Comparison of ENCODE assay signal across 8 mouse cellular contexts in genomic region chr11:117627746-117628311, GRCm38 (mm10). TPM values are rescaled to one million over a fixed set of nuclear protein-coding genes. Genes with fewer than 3 reads are reported as not detected.
DNase-seq lines count a peak whose midpoint lies in the region; ATAC-seq and TF ChIP-seq lines count a peak whose summit lies in the region.

No protein-coding gene starts in this region.

- H3K27me3 ChIP-seq in heart, embryonic 16.5 days (ENCODE audit: control insufficient read depth, insufficient read depth, low read length), result peaks cover 10% of the 10 kb centered on the region
- no peaks in the 10 kb centered on the region for H3K27me3 ChIP-seq in forebrain, postnatal 0 days (ENCODE audit: insufficient read depth, low read length)
- no peaks in the 10 kb centered on the region for H3K27me3 ChIP-seq in midbrain, embryonic 16.5 days (ENCODE audit: control insufficient read depth, insufficient read depth, low read depth, low read length)

- no peaks in the 10 kb centered on the region for H3K36me3 ChIP-seq in heart, embryonic 16.5 days (ENCODE audit: control insufficient read depth, insufficient read depth)
- H3K36me3 ChIP-seq in forebrain, postnatal 0 days (ENCODE audit: insufficient read depth), result no peaks in the 10 kb centered on the region
- no peaks in the 10 kb centered on the region for H3K36me3 ChIP-seq in midbrain, embryonic 16.5 days (ENCODE audit: control insufficient read depth, insufficient read depth, low read length)

- DNase-seq in heart, adult 8-10 months (ENCODE audit: low spot score), result no peak
- DNase-seq in brain, adult 2 months (ENCODE audit: low read depth, low spot score), result peak; percentile 65
- DNase-seq in forebrain, postnatal 0 days, result peak; percentile 76
- DNase-seq in layer of hippocampus, adult 9-10 months (ENCODE audit: low spot score), result no peak
- DNase-seq in spleen, postnatal 36 days (ENCODE audit: low spot score in 2 of 2), result no peak
- no peak for DNase-seq in adrenal gland, adult 18-20 months (ENCODE audit: low spot score in 2 of 2)

- no peak for TF ChIP-seq CTCF in forebrain, postnatal 0 days (IDR thresholded peaks at IDR 0.05; ENCODE audit: low read depth)

- H3K27ac ChIP-seq in heart, embryonic 16.5 days (ENCODE audit: low read length), result no peak overlapping the region
- H3K27ac ChIP-seq in forebrain, postnatal 0 days (ENCODE audit: low read depth, low read length), result peak overlapping the region; percentile 86
- H3K27ac ChIP-seq in midbrain, embryonic 16.5 days (ENCODE audit: low read length), result peak overlapping the region; percentile 90

- no peak overlapping the region for H3K4me3 ChIP-seq in heart, embryonic 16.5 days (ENCODE audit: low read length)
- peak overlapping the region; percentile 10 for H3K4me3 ChIP-seq in forebrain, postnatal 0 days (ENCODE audit: low read depth, low read length)
- peak overlapping the region; percentile 13 for H3K4me3 ChIP-seq in midbrain, embryonic 16.5 days (ENCODE audit: low read depth, low read length)

- H3K4me2 ChIP-seq in heart, embryonic 16.5 days (ENCODE audit: low read depth, low read length), result no peak overlapping the region
- peak overlapping the region; percentile 42 for H3K4me2 ChIP-seq in forebrain, postnatal 0 days (ENCODE audit: low read depth)
- H3K4me2 ChIP-seq in midbrain, embryonic 16.5 days (ENCODE audit: low read length), result peak overlapping the region; percentile 48

- H3K9ac ChIP-seq in heart, embryonic 16.5 days (ENCODE audit: low read length), result peak overlapping the region; percentile 13; the same call in 1 of the 2 replicates
- H3K9ac ChIP-seq in forebrain, postnatal 0 days, result peak overlapping the region; percentile 39
- peak overlapping the region; percentile 62 for H3K9ac ChIP-seq in midbrain, embryonic 16.5 days (ENCODE audit: low read depth, low read length)

- WGBS in heart, embryonic 16.5 days, result 27% methylated on average over 9 of the region's 9 CpGs
- 9% methylated on average over 9 of the region's 9 CpGs for WGBS in forebrain, postnatal 0 days
- WGBS in midbrain, embryonic 16.5 days, result 5% methylated on average over 9 of the region's 9 CpGs

- H3K9me3 ChIP-seq in heart, embryonic 16.5 days (replicated peaks; ENCODE audit: control insufficient read depth, low read length), result no peaks in the 10 kb centered on the region
- no peaks in the 10 kb centered on the region for H3K9me3 ChIP-seq in forebrain, postnatal 0 days (ENCODE audit: low read length)
- H3K9me3 ChIP-seq in midbrain, embryonic 16.5 days (replicated peaks; ENCODE audit: control insufficient read depth, low read length, poor library complexity, severe bottlenecking), result no peaks in the 10 kb centered on the region

- peaks cover 4% of the 10 kb centered on the region for H3K4me1 ChIP-seq in heart, embryonic 16.5 days (ENCODE audit: control insufficient read depth, insufficient read depth, low read length)
- H3K4me1 ChIP-seq in forebrain, postnatal 0 days (ENCODE audit: insufficient read depth), result peaks cover 33% of the 10 kb centered on the region
- peaks cover 27% of the 10 kb centered on the region for H3K4me1 ChIP-seq in midbrain, embryonic 16.5 days (ENCODE audit: control insufficient read depth, insufficient read depth, low read length)

- no peak for ATAC-seq in heart, embryonic 16.5 days (replicated peaks; ENCODE audit: extremely low read depth, insufficient read depth, low FRiP score)
- ATAC-seq in forebrain, postnatal 0 days, result peak; percentile 39
- peak; percentile 9; the same call in 1 of the 2 replicates for ATAC-seq in midbrain, embryonic 16.5 days

RNA-seq across cellular contexts. Expression of gene Tnrc6c, which starts 26.3 kb away (rescaled TPM):
- 6.1 and 6.5 TPM in 2 replicates for polyA plus RNA-seq in heart, embryonic 16.5 days (2015; fragmentation: Nextera tagmentation; extraction: Ambion mirVana)
- 10 to 100 TPM; 27.0 to 32.1 (median 29.7) TPM for total RNA-seq in heart, adult 8-10 months (2022)
- 56.9 and 71.6 TPM in 2 replicates for total RNA-seq in forebrain, postnatal 0 days (2014; rRNA removed)
- 13.1 and 19.9 TPM in 2 replicates for polyA plus RNA-seq in forebrain, postnatal 0 days (2015; fragmentation: Nextera tagmentation; extraction: Ambion mirVana)
- polyA plus RNA-seq in midbrain, embryonic 16.5 days (2015; fragmentation: Nextera tagmentation; extraction: Ambion mirVana), result 28.1 and 31.6 TPM in 2 replicates
- total RNA-seq in adrenal gland, adult 18-20 months (2021), result 10 to 100 TPM; 20.4 to 24.5 TPM

Comparison
In these comparisons a context has a peak if more than half of its experiments do, and no peak if none do; other contexts are left out.
1. DNase-seq: peak in brain, adult 2 months (single experiment) and forebrain, postnatal 0 days (single experiment); none in heart, adult 8-10 months (single experiment), layer of hippocampus, adult 9-10 months (single experiment), spleen, postnatal 36 days (0 of 2) and adrenal gland, adult 18-20 months (0 of 2).
2. Peak in every context shown above with its lines, with median percentiles within 50 percentile points of each other: H3K9ac ChIP-seq.